Mouse (Mus musculus): ENCODE results near the gene Qars. TPM values are rescaled to one million over a fixed set of nuclear protein-coding genes. Genes with fewer than 3 reads are reported as not detected.

Qars gene
- polyA plus RNA-seq (2015; fragmentation: Nextera tagmentation; extraction: Ambion mirVana) = 70.1 and 72.6 TPM in 2 replicates

- Histone ChIP-seq H3K4me3 (peak within 1 kb of the TSS; percentile 68), H3K4me2 (replicated peaks) (peak within 1 kb of the TSS; percentile 87), H3K27me3 (no peaks in the 10 kb centered on the region), H3K9me3 (no peaks in the 10 kb centered on the region), H3K27ac (replicated peaks) (peak within 1 kb of the TSS; percentile 84), H3K9ac (replicated peaks) (peak within 1 kb of the TSS; percentile 56), H3K4me1 (peaks cover 20% of the 10 kb centered on the region), H3K36me3 (peaks cover 26% of the 10 kb centered on the region)
- ATAC-seq (replicated peaks) = peak; percentile 98
- WGBS = under 1% methylated on average over 37 of the region's 37 CpGs
Measured at GRCm38 (mm10) chr9:108507619-108508434, at the start of gene Qars. Gene Qars (plus strand): TSS chr9:108507706.

- Histone ChIP-seq H3K9me3 (no peaks in the 10 kb centered on the region), H3K4me3 (peak overlapping the region; percentile 93), H3K4me1 (peaks cover 15% of the 10 kb centered on the region), H3K36me3 (peaks cover 20% of the 10 kb centered on the region), H3K4me2 (replicated peaks) (peak overlapping the region; percentile 85), H3K27ac (replicated peaks) (peak overlapping the region; percentile 67), H3K9ac (replicated peaks) (no peak overlapping the region), H3K27me3 (no peaks in the 10 kb centered on the region)
- WGBS = 86% methylated on average over 1 of the region's 1 CpGs
- peak; percentile 27; the same call in 1 of the 2 replicates for ATAC-seq (replicated peaks)
Measured at GRCm38 (mm10) chr9:108459939-108460318, 47.6 kb upstream of the Qars start.

- 1% methylated on average over 52 of the region's 52 CpGs for WGBS
- Histone ChIP-seq H3K9me3 (no peaks in the 10 kb centered on the region), H3K4me1 (peaks cover 15% of the 10 kb centered on the region), H3K4me3 (peak within 1 kb of the TSS; percentile 93), H3K27ac (replicated peaks) (peak within 1 kb of the TSS; percentile 67), H3K4me2 (replicated peaks) (peak within 1 kb of the TSS; percentile 85), H3K27me3 (no peaks in the 10 kb centered on the region), H3K36me3 (peaks cover 26% of the 10 kb centered on the region), H3K9ac (replicated peaks) (peak within 1 kb of the TSS; percentile 90)
- peak; percentile 86 for ATAC-seq (replicated peaks)
Measured at GRCm38 (mm10) chr9:108460319-108461178, 47.0 kb upstream of the Qars start, which contains the start of gene Ccdc71. Gene Ccdc71 (plus strand): TSS chr9:108460527.

- 24% methylated on average over 11 of the region's 11 CpGs for WGBS
- Histone ChIP-seq H3K9me3 (no peaks in the 10 kb centered on the region), H3K36me3 (peaks cover 33% of the 10 kb centered on the region), H3K9ac (replicated peaks) (peak within 1 kb of the TSS; percentile 90), H3K4me1 (peaks cover 15% of the 10 kb centered on the region), H3K4me3 (peak within 1 kb of the TSS; percentile 93), H3K27ac (replicated peaks) (peak within 1 kb of the TSS; percentile 67), H3K4me2 (replicated peaks) (peak within 1 kb of the TSS; percentile 85), H3K27me3 (no peaks in the 10 kb centered on the region)
- ATAC-seq (replicated peaks) = peak; percentile 9; the same call in 1 of the 2 replicates
Measured at GRCm38 (mm10) chr9:108461181-108461631, 46.3 kb upstream of the Qars start, which contains the start of gene Klhdc8b. Gene Klhdc8b (minus strand): TSS chr9:108461581.

GRCm38 (mm10) chr9:108461675-108462074 is 45.8 kb upstream of the Qars start:
- ATAC-seq (replicated peaks) = no peak
- 90% methylated on average over 5 of the region's 5 CpGs for WGBS
- no peak overlapping the region for H3K9ac ChIP-seq (replicated peaks)

GRCm38 (mm10) chr9:108462192-108462591 is 45.3 kb upstream of the Qars start:
- H3K27me3 ChIP-seq = no peaks in the 10 kb centered on the region
- peaks cover 15% of the 10 kb centered on the region for H3K4me1 ChIP-seq
- no peak for ATAC-seq (replicated peaks)
- H3K9me3 ChIP-seq = no peaks in the 10 kb centered on the region
- no peak overlapping the region for H3K9ac ChIP-seq (replicated peaks)
- H3K4me3 ChIP-seq = no peak overlapping the region
- 93% methylated on average over 10 of the region's 10 CpGs for WGBS
- H3K27ac ChIP-seq (replicated peaks) = no peak overlapping the region
- H3K36me3 ChIP-seq = peaks cover 41% of the 10 kb centered on the region
- H3K4me2 ChIP-seq (replicated peaks) = no peak overlapping the region

More at GRCm38 (mm10) chr9:108461675-108462074, 45.8 kb upstream of the Qars start:
- peak overlapping the region; percentile 85 for H3K4me2 ChIP-seq (replicated peaks)
- H3K9me3 ChIP-seq = no peaks in the 10 kb centered on the region
- no peak overlapping the region for H3K27ac ChIP-seq (replicated peaks)
- peaks cover 36% of the 10 kb centered on the region for H3K36me3 ChIP-seq
- peaks cover 15% of the 10 kb centered on the region for H3K4me1 ChIP-seq
- peak overlapping the region; percentile 93 for H3K4me3 ChIP-seq
- no peaks in the 10 kb centered on the region for H3K27me3 ChIP-seq

- no peak for ATAC-seq (replicated peaks)
- no peak overlapping the region for H3K4me3 ChIP-seq
- no peak overlapping the region for H3K27ac ChIP-seq (replicated peaks)
- no peaks in the 10 kb centered on the region for H3K9me3 ChIP-seq
- H3K9ac ChIP-seq (replicated peaks) = no peak overlapping the region
- peaks cover 15% of the 10 kb centered on the region for H3K4me1 ChIP-seq
- 97% methylated on average over 9 of the region's 9 CpGs for WGBS
- no peak overlapping the region for H3K4me2 ChIP-seq (replicated peaks)
- no peaks in the 10 kb centered on the region for H3K27me3 ChIP-seq
- peaks cover 41% of the 10 kb centered on the region for H3K36me3 ChIP-seq
Measured at GRCm38 (mm10) chr9:108463713-108464112, 43.8 kb upstream of the Qars start.

GRCm38 (mm10) chr9:108466219-108466618 is 41.3 kb upstream of the Qars start:
- ATAC-seq (replicated peaks) = no peak
- H3K9ac ChIP-seq (replicated peaks) = no peak overlapping the region
- no peaks in the 10 kb centered on the region for H3K9me3 ChIP-seq
- H3K27ac ChIP-seq (replicated peaks) = no peak overlapping the region
- H3K36me3 ChIP-seq = peaks cover 41% of the 10 kb centered on the region
- H3K4me1 ChIP-seq = peaks cover 10% of the 10 kb centered on the region
- 95% methylated on average over 2 of the region's 2 CpGs for WGBS
- no peaks in the 10 kb centered on the region for H3K27me3 ChIP-seq
- H3K4me3 ChIP-seq = no peak overlapping the region
- no peak overlapping the region for H3K4me2 ChIP-seq (replicated peaks)

- ATAC-seq (replicated peaks) = no peak
- Histone ChIP-seq H3K4me2 (replicated peaks) (no peak overlapping the region), H3K9me3 (no peaks in the 10 kb centered on the region), H3K27me3 (no peaks in the 10 kb centered on the region), H3K4me1 (no peaks in the 10 kb centered on the region), H3K36me3 (peaks cover 26% of the 10 kb centered on the region), H3K4me3 (no peak overlapping the region), H3K9ac (replicated peaks) (no peak overlapping the region), H3K27ac (replicated peaks) (no peak overlapping the region)
- 77% methylated on average over 5 of the region's 5 CpGs for WGBS
Measured at GRCm38 (mm10) chr9:108469430-108469829, 38.1 kb upstream of the Qars start.

- Histone ChIP-seq H3K9ac (replicated peaks) (no peak overlapping the region), H3K4me3 (no peak overlapping the region), H3K9me3 (no peaks in the 10 kb centered on the region), H3K36me3 (peaks cover 22% of the 10 kb centered on the region), H3K4me1 (no peaks in the 10 kb centered on the region), H3K4me2 (replicated peaks) (no peak overlapping the region), H3K27me3 (no peaks in the 10 kb centered on the region), H3K27ac (replicated peaks) (no peak overlapping the region)
- WGBS = 79% methylated on average over 4 of the region's 4 CpGs
- ATAC-seq (replicated peaks) = no peak
Measured at GRCm38 (mm10) chr9:108469845-108470244, 37.7 kb upstream of the Qars start.

GRCm38 (mm10) chr9:108474528-108474927 is 33.0 kb upstream of the Qars start:
- Histone ChIP-seq H3K27me3 (no peaks in the 10 kb centered on the region), H3K4me1 (peaks cover 11% of the 10 kb centered on the region), H3K4me3 (no peak overlapping the region), H3K9ac (replicated peaks) (no peak overlapping the region), H3K36me3 (no peaks in the 10 kb centered on the region), H3K27ac (replicated peaks) (no peak overlapping the region), H3K9me3 (no peaks in the 10 kb centered on the region), H3K4me2 (replicated peaks) (no peak overlapping the region)
- ATAC-seq (replicated peaks) = no peak
- 62% methylated on average over 1 of the region's 1 CpGs for WGBS

Data from forebrain, embryonic 15.5 days (tissue).